Mouse (Mus musculus) brain, embryonic 14.5 days (tissue): Measurements from ENCODE around the gene Sys1. TPM values are rescaled to one million over a fixed set of nuclear protein-coding genes. Genes with fewer than 3 reads are reported as not detected.
A peak's percentile ranks its signal among the peaks of the same experiment; 100 is the strongest.

Experiments
- DNase-seq: peaks from one replicate; pipeline ENCODE4 v3.0.0-alpha.2; 2011; ENCODE audit warnings: low read depth
- CTCF ChIP-seq: fragments of 200-500 bp; IDR thresholded peaks from 2 replicates; pipeline ENCODE4 v1.5.1; 2012; ENCODE audit warnings: inconsistent platforms, mild to moderate bottlenecking, moderate library complexity, borderline replicate concordance; ENCODE audit not compliant: insufficient read depth, insufficient read length; ENCODE audit errors: extremely low read depth
- POLR2A ChIP-seq: fragments of 200-500 bp; IDR thresholded peaks from 2 replicates; pipeline ENCODE4 v1.6.1; 2012; ENCODE audit warnings: mild to moderate bottlenecking, inconsistent platforms, borderline replicate concordance; ENCODE audit not compliant: poor library complexity, insufficient read depth, insufficient read length, severe bottlenecking; ENCODE audit errors: extremely low read depth
- polyA plus RNA-seq: library from polyadenylated mRNA; depleted of rRNA; stranded (reverse); fragments of >200 nt; gene quantifications from 2 replicates; pipeline ENCODE4 v1.2.3, GENCODE M21; 2012

Gene Sys1
- polyA plus RNA-seq, 1 experiment = 69.6 TPM

- TF ChIP-seq CTCF (no peak), POLR2A (no peak)
- no peak for DNase-seq
Observed at GRCm38 (mm10) chr2:164465161-164465560, 8.4 kb downstream of the Sys1 start.

DNA sequence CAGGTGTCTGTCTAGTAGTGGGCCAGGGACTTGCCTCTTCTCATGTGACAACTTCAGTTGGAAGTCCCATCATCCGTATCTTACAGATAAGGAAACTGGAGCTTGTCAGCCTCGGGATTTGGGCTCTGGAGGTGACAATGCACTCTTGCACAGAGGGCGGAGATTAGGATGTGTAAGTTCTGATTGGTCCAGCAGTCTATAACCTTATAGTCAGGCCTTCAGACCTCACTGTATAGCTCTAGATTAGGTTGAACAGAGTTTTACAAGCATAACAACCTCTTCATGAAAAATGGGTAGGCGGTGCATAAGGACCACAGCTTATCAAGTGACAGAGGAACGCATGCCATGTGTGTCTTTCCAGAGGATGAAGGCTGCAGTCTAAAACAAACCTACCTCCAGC is 10.0 kb downstream of the Sys1 start:
- TF ChIP-seq CTCF = no peak
- no peak for TF ChIP-seq POLR2A
- DNase-seq = no peak

DNA sequence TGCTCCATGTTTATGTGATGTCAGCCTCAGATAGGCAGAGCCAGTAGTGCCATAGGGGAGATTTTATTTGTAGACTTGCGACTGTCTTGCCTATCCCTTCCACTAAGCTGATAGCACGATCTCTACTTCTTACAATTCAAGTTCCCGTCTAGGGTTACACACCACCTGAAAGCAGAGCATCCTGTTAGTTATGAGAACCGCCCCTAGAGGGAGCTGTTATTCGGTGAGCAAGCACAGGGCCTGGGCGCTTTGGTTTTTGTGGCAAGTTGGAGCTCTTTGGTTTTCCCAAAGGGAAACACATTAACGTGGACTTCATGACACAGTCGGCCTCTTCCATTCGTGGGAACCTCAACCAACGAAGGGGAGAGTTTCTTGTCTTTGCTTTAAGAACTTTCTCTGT is 13.5 kb downstream of the Sys1 start:
- peak; percentile 61 for DNase-seq
- TF ChIP-seq POLR2A (no peak), CTCF (peak; percentile 59; the same call in 1 of the 2 replicates)

DNA sequence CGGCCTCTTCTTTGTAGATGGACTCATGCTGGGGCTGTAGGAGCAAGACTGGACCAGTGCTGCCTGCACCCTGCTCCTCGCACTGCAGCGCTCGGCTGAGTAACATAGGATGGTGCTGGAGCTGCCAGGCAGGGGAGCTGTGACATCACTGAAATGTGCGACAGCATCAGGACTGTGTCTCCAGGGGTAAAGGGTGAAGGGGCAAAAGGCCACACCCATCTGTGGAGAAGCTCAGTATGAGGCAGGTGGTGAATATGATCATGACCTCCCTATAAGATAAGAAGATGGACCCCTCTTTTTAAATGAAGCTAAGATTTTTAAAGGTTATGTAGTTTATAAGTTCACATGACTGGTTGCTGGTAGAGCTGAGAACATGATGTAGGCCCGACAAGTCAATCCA is 16.9 kb downstream of the Sys1 start, which contains the start of gene Trp53tg5:
Gene Trp53tg5, minus strand, starts transcription at position 101 of the 400 bp plus-strand sequence.
- TF ChIP-seq CTCF (no peak), POLR2A (no peak)
- DNase-seq = no peak

- peak; percentile 3 for DNase-seq
- TF ChIP-seq POLR2A = no peak
- no peak for TF ChIP-seq CTCF
Observed at GRCm38 (mm10) chr2:164485681-164486257, 29.0 kb downstream of the Sys1 start, which contains the start of gene Dbndd2. Gene Dbndd2, plus strand, starts transcription at chr2:164486106.

DNA sequence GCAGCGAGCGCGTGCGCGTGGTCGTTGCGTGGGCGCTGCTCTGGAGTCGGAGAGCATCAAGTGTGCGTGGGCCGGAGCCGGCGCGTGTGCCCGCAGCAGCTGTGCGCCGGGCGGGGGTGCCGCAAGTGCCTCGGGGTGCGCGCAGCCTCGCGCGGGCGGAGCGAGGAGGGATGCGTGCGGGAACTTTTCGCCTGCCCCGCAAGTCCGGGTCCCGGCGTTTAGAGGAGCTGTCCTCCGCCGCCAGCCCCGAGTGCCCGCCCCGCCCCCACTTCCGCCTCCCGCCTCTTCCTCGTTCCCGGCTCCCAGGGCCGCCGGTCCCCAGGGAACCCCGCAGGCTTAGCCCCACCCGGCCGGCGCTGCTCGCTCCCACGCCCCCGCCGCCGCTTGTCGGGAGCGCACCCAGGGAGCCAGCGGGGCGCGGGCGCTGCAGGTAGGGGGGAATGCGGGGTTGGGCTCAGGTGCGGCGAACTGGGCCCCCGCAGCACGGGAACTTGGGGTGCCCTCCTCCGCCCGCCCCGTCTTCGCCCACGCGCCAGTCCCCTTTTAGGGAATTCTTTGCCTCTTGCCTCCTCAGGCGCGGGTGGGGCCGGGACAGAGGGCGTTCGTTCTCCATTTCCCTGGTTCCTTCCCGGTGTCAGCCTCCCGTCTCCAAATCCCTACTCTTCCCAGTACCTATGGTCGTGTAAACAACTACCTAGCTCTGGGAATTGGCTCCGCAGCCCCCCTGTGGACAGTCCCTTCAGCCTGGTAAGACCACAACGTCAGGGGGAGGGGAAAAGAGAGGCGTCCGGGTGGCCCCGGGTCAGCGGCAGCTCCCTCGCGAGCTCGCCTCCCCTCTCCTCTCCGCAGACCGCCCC is 29.7 kb downstream of the Sys1 start:
- TF ChIP-seq POLR2A = no peak
- no peak for TF ChIP-seq CTCF
- peak; percentile 58 for DNase-seq

GRCm38 (mm10) chr2:164487115-164487527 is 30.4 kb downstream of the Sys1 start:
- DNase-seq = no peak
- TF ChIP-seq CTCF (no peak), POLR2A (no peak)

DNA sequence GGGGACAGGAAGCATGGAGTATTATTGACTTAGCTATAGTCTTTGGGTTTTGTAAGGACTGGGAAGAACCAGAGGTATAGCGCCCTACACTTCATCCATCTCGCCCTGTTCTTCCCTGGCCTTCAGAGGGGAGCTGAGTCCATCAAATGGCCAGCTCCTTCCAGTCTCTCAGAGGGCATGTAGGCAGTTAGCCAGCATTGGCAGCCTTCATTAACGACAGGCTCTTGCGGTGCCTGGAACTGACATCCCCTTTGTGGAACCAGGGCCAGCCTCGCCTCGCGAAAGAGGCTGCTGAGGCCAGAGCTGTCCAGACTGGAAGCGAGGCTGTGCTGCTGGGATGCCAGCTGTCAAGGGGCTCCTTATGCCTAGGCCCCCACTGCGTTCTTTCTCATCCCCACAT is 31.0 kb downstream of the Sys1 start:
- TF ChIP-seq CTCF (no peak), POLR2A (no peak)
- DNase-seq = peak; percentile 10

GRCm38 (mm10) chr2:164494126-164494525 is 37.4 kb downstream of the Sys1 start:
- TF ChIP-seq POLR2A = no peak
- TF ChIP-seq CTCF = no peak
- no peak for DNase-seq

DNA sequence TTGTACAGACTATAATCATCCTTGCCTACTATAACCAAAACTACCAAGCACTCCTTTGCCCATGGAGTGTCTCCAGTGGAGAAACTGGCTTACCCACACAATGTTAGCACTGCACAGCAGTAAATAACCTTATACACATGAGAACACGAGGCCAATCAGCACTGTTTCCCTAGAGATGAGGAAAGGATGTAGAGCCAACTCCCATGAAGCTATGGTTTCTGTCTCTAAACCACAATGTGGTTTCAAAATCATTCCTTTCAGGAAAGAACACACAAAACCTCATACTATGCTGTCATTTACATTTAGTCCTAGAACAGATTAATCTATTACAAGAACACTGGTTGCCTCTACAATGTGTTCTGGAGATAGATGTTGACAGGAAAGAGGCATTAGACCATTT is 39.6 kb downstream of the Sys1 start:
- TF ChIP-seq POLR2A (no peak), CTCF (no peak)
- no peak for DNase-seq

DNA sequence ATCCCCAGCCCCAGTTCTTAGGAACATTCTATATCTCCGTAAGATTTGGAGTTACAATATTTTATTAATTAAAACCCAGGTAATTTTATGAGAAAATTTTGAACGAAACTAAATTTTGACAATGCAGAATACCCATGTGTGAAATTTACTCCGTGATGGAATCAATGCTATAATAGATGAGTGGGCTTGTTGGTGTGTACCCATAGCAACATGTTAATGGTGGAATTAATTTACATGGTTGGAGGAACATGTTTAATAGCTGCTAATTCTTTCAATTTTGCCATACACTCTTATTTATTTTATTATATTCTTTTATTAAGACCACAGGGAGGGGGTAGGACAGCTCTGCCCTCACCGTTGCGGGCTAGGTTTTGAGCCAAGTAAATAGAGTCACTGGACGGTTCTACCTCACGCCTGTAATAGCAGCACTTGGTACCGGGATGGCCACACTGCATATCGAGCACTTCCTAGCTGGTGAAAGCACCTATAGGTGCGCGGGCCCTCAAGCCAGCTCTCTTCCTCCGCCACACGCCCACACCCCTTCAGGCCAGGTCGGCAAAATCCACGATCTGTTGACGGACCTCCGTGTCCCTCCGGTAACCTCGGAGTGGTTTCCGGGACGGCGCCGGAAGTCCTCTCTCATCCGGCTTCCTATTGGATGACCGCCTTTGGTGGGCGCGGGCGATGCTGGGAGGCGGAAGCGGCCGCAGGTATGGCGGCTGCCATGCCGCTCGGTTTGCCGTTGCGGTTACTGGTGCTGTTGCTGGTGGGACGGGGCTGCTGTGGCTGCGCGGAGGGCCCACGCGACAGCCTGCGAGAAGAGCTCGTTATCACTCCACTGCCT is 40.3 kb downstream of the Sys1 start, which contains the start of gene Pigt:
Gene Pigt, plus strand, starts transcription at position 674 of the 844 bp plus-strand sequence.
- TF ChIP-seq POLR2A = peak; percentile 87; the same call in 1 of the 2 replicates
- no peak for TF ChIP-seq CTCF
- peak; percentile 95 for DNase-seq
